Mouse (Mus musculus): ENCODE data around the gene Rexo4. TPM values are rescaled to one million over a fixed set of nuclear protein-coding genes. Genes with fewer than 3 reads are reported as not detected.

The Rexo4 gene
- polyA plus RNA-seq, 1 experiment from 2014 or later: 45.2 TPM

- peaks cover 23% of the 10 kb centered on the region for H3K36me3 ChIP-seq
Observed at GRCm38 (mm10) chr2:26914148-26914941, 49.8 kb downstream of the Rexo4 start.

GRCm38 (mm10) chr2:26913416-26914147, 50.6 kb downstream of the Rexo4 start:
- Histone ChIP-seq H3K9ac (no peak overlapping the region), H3K4me1 (replicated peaks) (peaks cover 39% of the 10 kb centered on the region), H3K9me3 (no peaks in the 10 kb centered on the region), H3K4me3 (replicated peaks) (no peak overlapping the region), H3K36me3 (peaks cover 18% of the 10 kb centered on the region), H3K27ac (no peak overlapping the region), H3K4me2 (replicated peaks) (no peak overlapping the region), H3K27me3 (replicated peaks) (no peaks in the 10 kb centered on the region)
- WGBS: 85% methylated on average over 17 of the region's 17 CpGs
- ATAC-seq: no peak

More at GRCm38 (mm10) chr2:26914148-26914941, 49.8 kb downstream of the Rexo4 start:
- Histone ChIP-seq H3K4me3 (replicated peaks) (no peak overlapping the region), H3K9ac (no peak overlapping the region), H3K4me1 (replicated peaks) (peaks cover 32% of the 10 kb centered on the region), H3K9me3 (no peaks in the 10 kb centered on the region), H3K27ac (no peak overlapping the region), H3K4me2 (replicated peaks) (peak overlapping the region; percentile 89; the same call in 1 of the 2 replicates), H3K27me3 (replicated peaks) (no peaks in the 10 kb centered on the region)
- no peak for ATAC-seq
- WGBS: 64% methylated on average over 8 of the region's 8 CpGs

GRCm38 (mm10) chr2:26912253-26912770, 51.9 kb downstream of the Rexo4 start:
- no peak overlapping the region for H3K27ac ChIP-seq
- H3K36me3 ChIP-seq: peaks cover 18% of the 10 kb centered on the region
- no peak for ATAC-seq
- peak overlapping the region; percentile 84 for H3K4me2 ChIP-seq (replicated peaks)
- H3K4me1 ChIP-seq (replicated peaks): peaks cover 35% of the 10 kb centered on the region
- peak overlapping the region; percentile 81 for H3K9ac ChIP-seq
- no peaks in the 10 kb centered on the region for H3K27me3 ChIP-seq (replicated peaks)
- H3K9me3 ChIP-seq: no peaks in the 10 kb centered on the region
- 58% methylated on average over 5 of the region's 5 CpGs for WGBS
- peak overlapping the region; percentile 60 for H3K4me3 ChIP-seq (replicated peaks)

- 2% methylated on average over 37 of the region's 37 CpGs for WGBS
- Histone ChIP-seq H3K9me3 (no peaks in the 10 kb centered on the region), H3K4me1 (replicated peaks) (peaks cover 31% of the 10 kb centered on the region), H3K36me3 (peaks cover 27% of the 10 kb centered on the region), H3K27ac (peak overlapping the region; percentile 88), H3K4me2 (replicated peaks) (peak overlapping the region; percentile 84), H3K4me3 (replicated peaks) (peak overlapping the region; percentile 60), H3K9ac (peak overlapping the region; percentile 81), H3K27me3 (replicated peaks) (no peaks in the 10 kb centered on the region)
- ATAC-seq: peak; percentile 29
Observed at GRCm38 (mm10) chr2:26910994-26911765, 53.0 kb downstream of the Rexo4 start.

- H3K4me2 ChIP-seq (replicated peaks): peak within 1 kb of the TSS; percentile 84
- peak within 1 kb of the TSS; percentile 88 for H3K27ac ChIP-seq
- peak; percentile 96 for ATAC-seq
- 0% methylated on average over 73 of the region's 74 CpGs for WGBS
- H3K27me3 ChIP-seq (replicated peaks): no peaks in the 10 kb centered on the region
- peak within 1 kb of the TSS; percentile 60 for H3K4me3 ChIP-seq (replicated peaks)
- peaks cover 30% of the 10 kb centered on the region for H3K36me3 ChIP-seq
- H3K9ac ChIP-seq: peak within 1 kb of the TSS; percentile 81
- peaks cover 27% of the 10 kb centered on the region for H3K4me1 ChIP-seq (replicated peaks)
- no peaks in the 10 kb centered on the region for H3K9me3 ChIP-seq
Observed at GRCm38 (mm10) chr2:26910124-26910993, 53.8 kb downstream of the Rexo4 start, which contains the start of the genes Med22 and Rpl7a. Gene Med22, minus strand, starts transcription at chr2:26910677. Gene Rpl7a, plus strand, starts transcription at chr2:26910764.

- Histone ChIP-seq H3K27me3 (replicated peaks) (no peaks in the 10 kb centered on the region), H3K9ac (peak overlapping the region; percentile 63), H3K27ac (peak overlapping the region; percentile 81; the same call in 1 of the 2 replicates), H3K4me3 (replicated peaks) (peak overlapping the region; percentile 60), H3K9me3 (no peaks in the 10 kb centered on the region), H3K4me2 (replicated peaks) (peak overlapping the region; percentile 60), H3K4me1 (replicated peaks) (peaks cover 22% of the 10 kb centered on the region), H3K36me3 (peaks cover 30% of the 10 kb centered on the region)
- ATAC-seq: no peak
Observed at GRCm38 (mm10) chr2:26909387-26909784, 54.8 kb downstream of the Rexo4 start.

GRCm38 (mm10) chr2:26908710-26909386, 55.3 kb downstream of the Rexo4 start:
- Histone ChIP-seq H3K4me1 (replicated peaks) (peaks cover 25% of the 10 kb centered on the region), H3K27ac (no peak overlapping the region), H3K9ac (peak overlapping the region; percentile 33), H3K36me3 (peaks cover 29% of the 10 kb centered on the region), H3K4me3 (replicated peaks) (peak overlapping the region; percentile 60), H3K27me3 (replicated peaks) (no peaks in the 10 kb centered on the region), H3K4me2 (replicated peaks) (peak overlapping the region; percentile 60), H3K9me3 (no peaks in the 10 kb centered on the region)
- WGBS: 63% methylated on average over 18 of the region's 18 CpGs
- no peak for ATAC-seq

- no peak overlapping the region for H3K4me3 ChIP-seq (replicated peaks)
- no peak overlapping the region for H3K27ac ChIP-seq
- H3K4me1 ChIP-seq (replicated peaks): peaks cover 27% of the 10 kb centered on the region
- H3K9ac ChIP-seq: no peak overlapping the region
- no peaks in the 10 kb centered on the region for H3K9me3 ChIP-seq
- no peak overlapping the region for H3K4me2 ChIP-seq (replicated peaks)
- H3K27me3 ChIP-seq (replicated peaks): no peaks in the 10 kb centered on the region
- ATAC-seq: no peak
- peaks cover 19% of the 10 kb centered on the region; the same call in 1 of the 2 replicates for H3K36me3 ChIP-seq
- WGBS: 62% methylated on average over 4 of the region's 4 CpGs
Observed at GRCm38 (mm10) chr2:26907109-26907508, 57.1 kb downstream of the Rexo4 start.

- ATAC-seq: no peak
- H3K36me3 ChIP-seq: peaks cover 19% of the 10 kb centered on the region; the same call in 1 of the 2 replicates
- WGBS: 93% methylated on average over 3 of the region's 3 CpGs
Observed at GRCm38 (mm10) chr2:26906431-26906830, 57.8 kb downstream of the Rexo4 start.

GRCm38 (mm10) chr2:26905936-26906335, 58.2 kb downstream of the Rexo4 start:
- no peak overlapping the region for H3K27ac ChIP-seq
- peaks cover 19% of the 10 kb centered on the region; the same call in 1 of the 2 replicates for H3K36me3 ChIP-seq
- H3K4me3 ChIP-seq (replicated peaks): no peak overlapping the region
- 94% methylated on average over 2 of the region's 2 CpGs for WGBS
- H3K4me1 ChIP-seq (replicated peaks): peaks cover 26% of the 10 kb centered on the region
- H3K9me3 ChIP-seq: no peaks in the 10 kb centered on the region
- H3K27me3 ChIP-seq (replicated peaks): no peaks in the 10 kb centered on the region
- H3K9ac ChIP-seq: no peak overlapping the region
- no peak for ATAC-seq
- no peak overlapping the region for H3K4me2 ChIP-seq (replicated peaks)

More at GRCm38 (mm10) chr2:26906431-26906830, 57.8 kb downstream of the Rexo4 start:
- H3K4me3 ChIP-seq (replicated peaks): no peak overlapping the region
- H3K27me3 ChIP-seq (replicated peaks): no peaks in the 10 kb centered on the region
- no peak overlapping the region for H3K9ac ChIP-seq
- peaks cover 26% of the 10 kb centered on the region for H3K4me1 ChIP-seq (replicated peaks)
- no peak overlapping the region for H3K27ac ChIP-seq
- H3K4me2 ChIP-seq (replicated peaks): no peak overlapping the region
- no peaks in the 10 kb centered on the region for H3K9me3 ChIP-seq
